Mouse (Mus musculus): ENCODE results near the gene Pitx2.

Gene Pitx2

DNA sequence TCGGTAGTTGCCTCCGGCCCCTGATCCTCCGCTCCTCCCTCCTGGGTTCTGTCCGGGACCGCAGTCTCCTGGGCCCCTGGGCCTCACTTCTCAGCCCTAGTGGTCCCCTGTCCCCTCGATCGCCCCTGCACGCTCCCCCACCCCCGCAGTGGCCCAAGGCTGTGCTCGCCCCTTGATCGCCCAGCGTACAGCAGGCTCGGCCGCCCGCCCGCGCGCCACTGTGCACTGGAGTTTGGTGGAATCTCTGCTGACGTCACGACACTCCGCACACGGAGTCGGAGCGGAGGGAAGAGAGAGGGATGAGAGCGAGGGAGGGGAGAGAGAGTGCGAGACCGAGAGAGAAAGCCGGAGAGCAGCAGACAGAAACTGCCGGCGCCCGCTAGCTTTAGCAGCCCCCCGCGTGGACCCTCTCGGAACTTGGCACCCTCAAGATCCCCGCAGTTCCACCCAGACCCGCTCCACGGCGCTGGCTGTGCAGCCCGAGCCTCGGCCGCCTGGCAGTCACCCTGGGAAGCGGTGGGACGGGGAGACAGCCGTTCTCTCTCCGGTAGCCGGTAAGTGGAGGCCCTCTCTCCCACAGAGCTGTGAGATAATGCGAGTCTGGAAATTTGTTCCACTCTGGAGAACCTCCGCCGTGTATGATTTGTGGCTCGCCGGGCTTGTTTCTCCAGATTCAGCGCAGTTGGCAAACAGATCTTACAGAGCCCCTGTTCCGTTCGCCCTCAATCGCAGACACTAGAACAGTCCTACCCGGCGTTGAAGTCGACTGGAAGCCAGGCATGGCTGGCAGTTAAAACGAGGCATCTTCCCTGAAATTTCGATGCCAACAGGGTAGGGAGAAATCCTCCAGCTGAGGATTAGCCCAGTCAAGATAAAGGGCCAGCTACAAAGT, at the start of gene Pitx2:
Gene Pitx2, plus strand, starts transcription at position 270 of the 892 bp plus-strand sequence.
- peak in 1 of 2 experiments; percentile 30 for DNase-seq (ENCODE audit: low spot score in 2 of 2)

DNA sequence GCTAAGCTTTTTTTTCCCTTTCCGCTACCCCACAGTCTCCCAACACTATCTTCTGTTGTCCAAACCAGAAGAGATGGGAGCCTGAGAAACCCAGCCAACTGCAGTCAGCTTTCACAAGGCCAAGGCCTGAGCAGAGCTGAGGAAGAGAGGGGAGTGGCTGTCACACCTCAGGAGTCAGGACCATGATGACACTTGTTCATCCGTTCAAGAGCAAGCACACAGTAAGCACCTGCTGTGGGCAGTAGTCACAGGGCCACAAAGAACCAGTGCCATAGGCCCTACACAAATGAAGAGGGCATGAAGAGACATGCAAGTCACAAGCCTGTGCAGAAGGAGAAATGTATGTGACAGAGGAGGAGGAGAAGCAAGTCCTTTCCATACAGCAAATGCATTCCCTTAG, 49.7 kb upstream of the Pitx2 start:
- no peak for DNase-seq (ENCODE audit: low spot score in 2 of 2)

DNA sequence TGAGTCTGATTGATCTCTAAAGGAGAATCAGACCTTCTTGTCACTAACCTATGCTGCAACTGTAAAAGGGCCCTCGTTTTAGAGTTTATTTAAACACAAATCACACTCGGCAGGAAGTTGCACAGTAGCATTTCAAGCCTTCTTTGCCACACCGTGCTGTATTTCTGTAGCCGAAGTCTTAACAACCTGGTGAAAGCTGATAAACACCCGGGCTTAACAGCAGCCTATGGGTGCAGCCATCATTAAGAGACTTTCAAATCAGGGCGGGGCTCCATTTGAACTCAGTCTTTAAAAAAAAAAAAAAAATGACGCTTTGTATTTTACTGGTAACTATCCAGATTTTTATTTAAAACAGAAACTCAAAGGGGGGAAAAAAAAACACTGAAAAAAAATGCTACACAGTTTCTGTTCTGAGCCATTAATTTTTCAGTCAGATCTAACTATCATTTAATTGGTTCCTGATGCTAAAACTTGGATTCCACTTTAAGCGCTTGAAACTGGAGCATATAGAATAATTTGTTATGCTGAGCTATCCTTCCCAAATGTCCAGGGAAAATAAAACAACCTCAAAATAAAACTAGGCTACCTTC, 48.5 kb upstream of the Pitx2 start:
- no peak for DNase-seq (ENCODE audit: low spot score in 2 of 2)

DNA sequence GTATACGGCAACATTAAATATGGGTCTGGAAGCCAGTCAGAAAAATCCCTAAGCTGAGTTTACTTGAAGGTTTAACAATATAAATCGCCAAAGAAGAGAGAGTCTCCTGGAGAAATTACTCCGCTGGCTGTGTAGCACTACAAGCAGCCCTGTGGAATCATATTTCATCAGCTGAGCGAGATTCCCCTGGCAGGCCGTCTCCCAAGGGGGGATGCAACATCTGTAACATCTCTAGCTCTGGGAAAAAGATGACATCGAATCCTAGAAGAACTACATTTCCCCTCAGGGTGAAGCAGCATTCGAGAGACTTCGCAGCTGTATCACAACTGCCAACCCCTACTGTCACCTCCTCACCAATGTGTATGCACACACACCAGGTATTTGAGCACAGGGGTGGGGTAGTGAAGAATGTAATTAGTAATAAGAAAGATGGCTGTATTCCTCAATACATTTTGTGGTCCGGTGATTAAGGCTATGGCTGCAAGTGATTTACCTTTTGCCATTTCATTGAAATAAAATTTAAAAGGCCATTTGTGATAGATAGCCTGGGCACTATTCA, 40.8 kb upstream of the Pitx2 start:
- no peak for DNase-seq (ENCODE audit: low spot score in 2 of 2)

DNA sequence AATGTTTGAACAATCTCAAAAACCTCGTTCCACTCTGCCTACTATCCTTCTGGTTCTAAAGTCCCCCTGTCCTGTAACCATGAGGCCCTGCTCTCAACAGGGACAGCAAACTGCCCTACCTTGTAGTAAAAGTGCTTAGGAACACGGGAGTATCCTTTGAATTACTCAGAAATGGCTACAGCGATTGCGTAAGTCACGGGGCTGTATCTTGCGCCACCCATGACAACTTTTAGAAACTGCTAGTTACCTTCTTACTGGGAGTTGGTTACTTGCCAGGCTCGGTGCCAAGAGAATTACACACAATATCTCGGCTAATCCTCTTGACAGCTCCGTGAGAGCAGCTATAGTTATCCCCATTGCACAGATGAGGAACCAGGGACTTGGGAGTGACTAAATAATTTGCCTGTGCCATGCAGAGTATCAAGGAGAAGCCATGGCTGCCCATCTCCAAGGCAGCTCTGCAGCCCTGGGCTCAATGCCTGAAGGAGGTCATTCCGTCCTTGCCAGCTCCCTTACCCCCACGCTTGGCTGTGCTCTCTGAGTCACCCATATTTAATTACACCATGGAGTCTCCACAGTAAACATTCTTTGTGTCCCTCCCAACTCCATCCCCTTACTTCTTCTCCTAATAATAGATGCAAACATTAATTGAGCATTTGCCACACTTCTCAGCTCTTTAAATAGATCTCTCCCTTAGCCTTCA, 38.2 kb upstream of the Pitx2 start:
- DNase-seq (ENCODE audit: low spot score in 2 of 2) = no peak

DNA sequence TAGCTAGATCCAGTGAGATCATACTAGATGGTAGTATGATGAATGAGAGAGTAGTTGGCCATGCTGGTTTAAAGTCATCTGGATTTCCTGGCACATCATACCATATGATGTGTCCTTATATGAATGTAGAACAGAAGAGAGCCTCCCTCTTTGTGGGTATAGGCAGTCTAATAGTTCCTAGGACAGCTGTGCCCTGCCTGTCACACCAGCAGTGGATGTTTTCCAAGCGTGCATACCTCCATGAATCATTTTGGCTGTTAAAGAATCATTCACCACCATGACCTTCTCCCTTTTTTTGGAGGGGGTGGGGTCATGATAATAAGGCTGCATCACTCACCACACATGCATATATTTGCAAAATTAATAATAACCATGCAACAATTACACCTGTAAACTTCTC, 35.4 kb upstream of the Pitx2 start:
- no peak for DNase-seq (ENCODE audit: low spot score in 2 of 2)

DNA sequence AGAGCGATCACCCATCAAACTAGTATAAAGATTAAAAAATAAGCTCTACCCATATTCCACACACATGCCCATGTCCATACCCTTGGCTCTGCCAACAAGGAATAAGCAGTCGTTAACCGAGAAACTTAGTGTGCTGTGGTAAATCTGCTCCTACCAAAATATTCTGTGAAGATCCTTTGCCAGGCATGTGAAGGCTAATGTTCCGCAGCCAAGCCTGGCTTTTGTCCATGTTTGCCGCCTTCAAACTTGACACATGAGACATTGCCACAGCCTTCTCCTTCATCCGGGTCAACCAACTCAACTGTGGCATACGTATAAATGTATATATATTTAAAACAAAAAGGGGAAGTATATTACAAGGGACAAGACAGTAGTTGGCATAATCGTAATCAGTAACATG, 34.0 kb upstream of the Pitx2 start:
- no peak for DNase-seq (ENCODE audit: low spot score in 2 of 2)

DNA sequence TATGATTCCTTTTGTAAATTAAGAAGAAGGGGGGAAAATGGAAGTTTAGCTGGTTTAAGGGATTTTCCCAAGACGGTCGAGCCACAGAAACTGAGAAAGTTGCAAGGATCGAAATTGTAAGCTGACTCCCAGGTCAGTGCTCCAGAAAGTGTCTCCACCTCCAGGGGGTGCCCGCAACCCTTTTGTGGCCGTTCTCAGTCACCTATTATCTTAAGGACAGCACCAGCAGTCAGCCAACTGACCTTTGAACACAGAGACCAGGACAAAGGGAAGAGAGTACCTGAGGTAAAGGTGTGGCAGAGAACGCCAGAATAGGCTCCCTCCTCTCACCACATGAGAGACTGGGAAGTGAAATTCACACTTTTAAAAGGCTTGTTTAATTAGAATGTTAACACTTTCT, 33.0 kb upstream of the Pitx2 start:
- no peak for DNase-seq (ENCODE audit: low spot score in 2 of 2)

DNA sequence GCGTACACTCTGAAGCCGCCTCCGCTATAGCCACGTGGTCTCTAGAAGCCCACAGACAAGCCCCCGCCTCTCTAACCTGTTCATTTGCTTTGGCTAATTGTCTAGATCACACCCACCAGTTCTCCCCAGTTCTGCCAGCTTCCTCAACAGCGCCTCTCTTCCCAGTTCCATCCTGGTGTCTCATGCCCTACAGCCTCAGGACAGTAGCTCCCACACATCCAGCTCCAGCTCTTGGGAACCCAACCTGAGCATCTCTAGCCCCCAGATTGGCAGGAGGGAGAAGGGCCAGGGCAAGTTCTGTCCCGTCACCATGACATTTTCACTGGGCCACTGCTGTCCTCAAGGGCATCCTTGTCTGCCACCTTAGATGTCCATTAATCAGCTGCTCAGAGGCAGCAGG, 29.3 kb upstream of the Pitx2 start:
- DNase-seq (ENCODE audit: low spot score in 2 of 2) = no peak

DNA sequence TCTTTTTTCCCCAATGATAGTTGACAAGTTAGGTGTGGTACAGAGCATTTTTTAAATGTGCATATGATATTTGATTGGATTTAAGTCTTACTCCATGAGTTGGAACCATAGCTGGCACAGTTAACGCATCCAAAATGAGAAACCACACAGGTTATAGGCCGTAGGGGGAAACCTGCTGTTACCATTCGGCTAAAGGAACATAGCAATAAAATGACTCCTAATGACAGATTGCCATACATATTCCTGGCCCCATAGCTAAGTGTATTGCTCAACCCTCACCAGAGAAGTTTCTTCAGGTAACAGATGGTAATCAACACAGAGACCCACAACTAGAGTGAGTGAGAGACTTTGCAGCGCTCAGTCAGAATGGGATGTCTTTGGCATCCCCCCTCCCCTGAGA, 27.9 kb upstream of the Pitx2 start:
- DNase-seq (ENCODE audit: low spot score in 2 of 2) = no peak

DNA sequence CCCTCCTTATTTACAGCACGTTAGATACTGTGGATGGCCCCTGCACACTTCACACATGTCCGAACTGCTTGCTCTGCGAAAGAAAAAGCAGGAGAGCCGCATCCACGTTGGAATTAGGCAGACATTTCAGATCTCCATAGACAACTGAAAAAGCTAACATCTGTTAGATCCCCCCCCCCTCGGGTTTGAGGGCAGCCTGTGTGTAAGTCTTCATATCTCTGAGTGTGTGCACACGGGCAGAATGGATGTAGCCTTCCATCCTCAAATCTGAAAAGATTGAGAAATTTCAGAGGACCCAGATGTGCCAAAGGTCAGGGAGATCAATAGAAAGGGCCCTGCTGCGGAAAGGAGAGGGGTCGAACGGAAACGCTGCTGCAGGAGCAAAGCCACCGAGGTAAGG, 5.2 kb upstream of the Pitx2 start:
- DNase-seq (ENCODE audit: low spot score in 2 of 2) = no peak

DNA sequence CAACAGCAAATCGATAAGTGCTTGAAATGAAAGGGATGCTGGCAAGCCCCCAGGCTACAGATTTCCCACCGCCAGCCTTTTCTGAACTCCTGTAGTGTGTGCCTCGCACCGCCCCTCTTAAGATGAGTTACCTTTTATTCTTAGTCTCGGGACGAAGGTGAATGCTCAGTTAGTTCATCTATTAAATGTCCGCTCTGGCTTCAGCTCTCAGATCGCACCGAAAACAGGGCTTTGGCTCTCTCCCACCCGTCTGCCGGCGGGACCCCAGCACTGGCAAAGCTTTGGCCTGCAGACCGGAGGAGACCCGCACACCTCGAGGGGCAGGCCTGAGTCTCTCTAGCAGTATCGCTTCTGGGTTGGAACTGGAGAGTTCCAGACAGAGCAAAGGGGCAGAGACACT, 4.6 kb upstream of the Pitx2 start:
- no peak for DNase-seq (ENCODE audit: low spot score in 2 of 2)

DNA sequence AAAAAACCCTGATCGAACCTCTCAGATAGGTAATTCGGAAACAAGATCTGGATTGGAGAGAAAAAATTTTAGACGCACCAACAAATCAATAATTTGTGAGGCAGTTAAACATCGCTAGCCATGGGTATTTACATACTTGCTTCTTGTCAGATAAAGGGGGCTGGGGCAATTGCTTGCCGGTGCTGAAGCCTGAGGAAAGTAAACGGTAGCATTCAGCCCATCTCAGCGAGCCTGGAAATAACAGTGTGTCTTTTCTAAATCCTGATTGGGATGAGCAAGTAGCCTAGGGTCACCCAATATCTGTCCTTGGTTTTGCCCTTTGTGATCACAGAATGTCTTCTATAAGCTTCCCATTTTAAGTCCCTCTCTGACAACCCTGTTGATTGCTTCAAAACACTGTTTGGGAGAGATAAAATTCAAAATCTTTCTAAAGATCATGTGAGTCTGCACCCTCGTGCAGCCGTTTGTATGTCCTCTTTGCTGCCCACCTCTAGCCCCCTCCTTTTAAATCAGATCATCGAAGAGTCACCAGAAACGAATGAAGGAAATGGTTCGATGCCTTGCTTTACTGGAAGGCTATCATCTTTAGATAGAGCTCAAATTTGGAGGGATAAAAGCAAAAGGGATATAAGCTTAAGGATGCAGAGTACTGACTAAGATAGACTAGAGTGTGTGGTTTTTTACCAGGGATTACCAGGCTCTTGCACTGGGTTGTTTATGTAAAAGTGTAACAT, 3.7 kb upstream of the Pitx2 start:
- DNase-seq (ENCODE audit: low spot score in 2 of 2) = no peak

DNA sequence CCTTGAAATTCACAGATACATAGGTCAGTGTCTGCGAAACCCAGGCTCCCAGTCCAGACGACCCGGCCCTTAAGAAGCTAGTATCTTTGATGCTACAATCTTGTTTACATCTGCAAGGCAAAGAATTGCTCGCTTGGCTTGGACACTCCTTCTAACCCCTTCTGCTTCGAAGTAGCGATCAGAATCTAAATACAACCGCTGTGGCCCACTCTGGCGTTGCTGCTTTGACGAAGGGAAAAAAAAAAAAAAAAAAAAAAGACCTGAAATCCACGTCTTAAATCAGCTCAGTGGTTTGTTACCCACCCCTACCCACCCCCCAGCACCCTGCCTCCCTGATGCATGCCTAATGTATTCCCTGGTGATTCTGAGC, 3.1 kb upstream of the Pitx2 start:
- no peak for DNase-seq (ENCODE audit: low spot score in 2 of 2)

DNA sequence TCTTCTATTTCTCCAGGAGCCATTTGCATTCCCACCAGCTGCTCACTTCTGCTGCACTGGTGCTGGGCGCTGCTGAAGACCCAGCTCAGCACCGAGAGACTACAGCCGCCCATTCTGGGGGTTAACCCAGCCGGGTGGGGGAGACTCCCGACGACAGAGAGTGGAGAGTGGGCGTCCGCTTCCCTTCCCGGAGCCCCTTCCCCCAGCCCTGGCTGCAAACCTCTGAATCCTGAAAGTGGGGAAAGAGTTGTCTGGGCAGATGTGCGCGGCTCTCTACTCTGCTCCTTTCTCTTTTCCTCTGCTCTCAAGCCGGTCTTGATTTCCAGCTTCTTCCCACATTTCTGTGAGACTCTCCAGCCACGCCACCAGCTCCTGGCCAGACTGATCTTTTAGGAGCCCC, 2.6 kb upstream of the Pitx2 start:
- DNase-seq (ENCODE audit: low spot score in 2 of 2) = no peak

DNA sequence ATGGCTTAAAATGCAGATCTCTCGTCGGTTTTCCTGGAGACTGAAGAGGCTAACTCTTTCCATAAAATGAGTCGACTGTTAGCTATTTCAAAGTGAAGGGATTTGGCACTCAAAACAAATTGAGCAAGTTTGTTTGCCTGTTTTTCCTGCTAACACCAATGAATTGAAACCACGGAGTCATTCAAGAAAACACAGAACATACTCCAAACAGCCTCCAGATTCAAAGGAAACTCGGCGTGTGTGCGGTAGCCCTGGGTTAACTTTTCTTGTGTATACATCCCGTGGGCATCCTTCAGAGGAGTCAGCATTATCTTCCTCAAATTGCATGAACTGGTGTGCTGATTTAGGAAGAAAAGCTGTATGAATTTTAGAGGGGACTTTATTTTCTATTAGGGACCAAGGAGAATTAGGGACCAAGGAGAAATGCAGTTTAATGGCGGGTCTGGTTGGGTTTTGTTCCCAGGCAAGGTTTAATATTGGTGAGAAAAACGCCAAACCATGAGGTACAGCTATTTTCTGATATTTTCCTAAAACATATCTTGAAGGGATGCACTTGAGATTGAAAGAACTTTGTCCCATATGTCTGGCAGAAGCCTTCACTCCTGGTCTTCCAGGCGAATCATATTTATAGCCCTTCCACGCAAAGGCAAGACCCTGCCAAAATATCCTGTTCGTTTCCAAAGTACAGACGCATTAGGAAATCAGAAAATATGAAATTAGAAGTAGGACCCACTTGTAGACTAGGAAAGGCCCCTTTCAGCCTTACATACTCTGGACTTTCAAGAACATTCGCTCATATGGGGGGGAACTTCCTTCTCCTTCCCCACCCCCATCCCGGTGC, 1.7 kb upstream of the Pitx2 start:
- no peak for DNase-seq (ENCODE audit: low spot score in 2 of 2)

DNA sequence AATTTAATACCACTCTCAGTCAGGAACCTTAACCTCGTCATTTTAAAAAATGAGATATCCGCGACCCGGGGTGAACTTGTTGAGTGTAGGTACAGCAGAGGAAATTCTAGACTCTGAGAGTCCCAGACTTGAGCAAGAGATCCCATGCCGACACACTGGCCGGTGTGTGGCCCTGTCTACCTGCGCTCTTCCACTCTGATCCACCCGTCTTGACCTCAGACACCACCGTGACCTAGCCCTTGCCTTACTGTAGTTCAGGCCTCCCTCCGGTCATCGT, 1.1 kb upstream of the Pitx2 start:
- no peak for DNase-seq (ENCODE audit: low spot score in 2 of 2)

DNA sequence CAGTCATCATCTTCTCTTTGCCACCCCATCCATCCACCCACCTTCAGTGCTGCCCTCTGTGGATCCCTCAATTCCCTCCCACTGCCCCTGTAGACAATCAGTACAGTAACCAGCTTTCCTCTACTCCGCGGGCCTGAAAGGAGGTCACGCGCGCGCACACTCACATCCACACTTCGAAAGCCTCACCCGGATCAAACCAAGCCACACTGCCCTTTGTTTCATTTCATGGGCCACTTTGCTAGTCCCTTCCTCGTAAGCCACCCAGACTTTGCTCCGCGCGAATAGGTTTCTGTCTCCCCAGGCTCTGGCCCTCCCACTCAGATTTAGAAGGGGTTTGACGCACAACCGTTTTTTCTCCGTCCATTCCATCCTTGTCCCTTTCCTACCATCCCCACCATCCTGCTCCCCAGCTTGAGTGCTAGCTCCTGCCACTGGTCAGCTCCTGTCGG, 494 bp upstream of the Pitx2 start:
- no peak for DNase-seq (ENCODE audit: low spot score in 2 of 2)

DNA sequence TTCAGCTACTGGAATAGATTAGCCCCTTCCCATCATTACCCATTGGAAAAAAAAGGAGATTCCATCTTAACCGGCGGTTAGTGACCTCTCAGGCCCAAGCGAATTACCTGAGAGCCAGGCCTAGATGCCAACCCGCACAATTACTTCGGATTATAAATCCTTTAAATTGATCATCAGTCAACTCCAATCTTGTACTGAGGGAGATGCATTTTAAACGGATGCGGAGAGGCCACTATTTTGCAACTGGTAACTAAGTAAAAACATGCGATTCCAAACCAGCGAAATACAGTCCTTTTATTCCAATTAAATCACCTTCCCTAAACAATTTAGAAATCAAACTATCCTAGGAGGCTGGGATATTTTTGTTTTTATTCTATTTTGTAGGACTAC, 818 bp downstream of the Pitx2 start:
- DNase-seq (ENCODE audit: low spot score in 2 of 2) = no peak

DNA sequence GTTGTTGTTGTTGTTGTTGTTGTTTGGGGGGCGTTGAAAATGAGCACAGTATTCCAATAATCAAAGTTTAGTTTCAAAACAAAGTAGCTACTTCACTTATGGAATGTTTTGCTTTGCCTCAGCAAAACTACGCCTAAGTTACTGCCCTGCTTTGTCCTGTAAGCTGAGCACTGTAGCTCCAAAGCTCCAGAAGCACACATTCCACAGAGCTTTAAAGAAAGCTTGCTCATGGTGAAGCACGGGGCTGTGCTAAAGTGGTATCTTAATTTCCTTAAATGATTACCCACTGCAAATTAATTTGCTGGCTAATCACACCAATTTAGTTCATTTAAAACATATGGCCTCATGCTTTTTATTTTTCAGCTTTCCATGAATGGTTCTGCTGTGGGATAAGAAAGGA, 1.5 kb downstream of the Pitx2 start:
- no peak for DNase-seq (ENCODE audit: low spot score in 2 of 2)

DNA sequence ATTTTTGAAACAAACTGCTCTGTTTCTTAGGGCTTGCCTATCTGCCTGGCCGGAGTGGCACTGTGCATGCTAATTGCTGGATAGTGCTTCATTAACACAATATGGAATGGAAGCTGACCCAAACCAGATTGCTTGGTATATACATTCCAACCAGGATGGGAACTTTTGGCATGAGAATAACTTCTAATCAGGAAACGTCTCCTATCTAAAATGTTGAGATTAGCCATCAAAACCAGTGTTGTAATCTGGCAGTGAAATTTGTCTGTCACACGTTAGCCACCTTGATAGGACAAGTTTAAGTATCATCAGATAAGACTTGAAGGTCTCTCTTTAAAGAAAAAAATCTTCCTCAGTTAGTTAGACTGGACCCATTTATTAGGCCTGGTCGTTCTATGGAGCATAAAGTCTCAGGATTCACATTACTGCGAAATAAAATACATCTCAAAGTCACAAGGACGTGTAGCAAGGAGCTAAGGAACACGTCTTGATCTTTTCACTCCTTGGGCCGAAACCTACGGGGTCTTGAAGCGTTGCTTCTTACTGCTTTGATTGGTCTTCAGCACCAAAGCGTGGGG, 2.1 kb downstream of the Pitx2 start:
- no peak for DNase-seq (ENCODE audit: low spot score in 2 of 2)

Data from cerebellum, postnatal 4 days (tissue).